Mouse (Mus musculus) bone marrow macrophage, adult 2 months (primary cell): ENCODE results near the gene Ift140. TPM values are rescaled to one million over a fixed set of nuclear protein-coding genes. Genes with fewer than 3 reads are reported as not detected.

ENCODE experiments used
- H3K27ac ChIP-seq: 2 replicates; pipeline ENCODE4 v1.5.1; 2012; ENCODE audit warnings: low read depth, low read length; ENCODE audit not compliant: insufficient read depth
- H3K4me1 ChIP-seq: 2 replicates; pipeline ENCODE4 v1.6.1; 2012; ENCODE audit warnings: low read length; ENCODE audit not compliant: control insufficient read depth, insufficient read depth
- H3K4me3 ChIP-seq: 2 replicates; pipeline ENCODE4 v1.5.1; 2012; ENCODE audit warnings: mild to moderate bottlenecking, low read length, moderate library complexity; ENCODE audit not compliant: insufficient read depth
- CTCF ChIP-seq: IDR thresholded peaks from 2 replicates; pipeline ENCODE4 v1.5.1; 2012; ENCODE audit warnings: low read depth, mild to moderate bottlenecking, low read length, moderate library complexity
- POLR2A ChIP-seq: IDR thresholded peaks from 2 replicates; pipeline ENCODE4 v1.6.1; 2012; ENCODE audit warnings: mild to moderate bottlenecking, low read depth, low read length, borderline replicate concordance
- polyA plus RNA-seq: library from polyadenylated mRNA; stranded (reverse); fragments of >200 nt; gene quantifications from 2 replicates; pipeline ENCODE4 v1.2.4, GENCODE M21; 2012; ENCODE audit not compliant: missing spikeins, insufficient read depth, insufficient read length

Gene Ift140
- polyA plus RNA-seq, 1 experiment = 20.4 TPM

- peak within 1 kb of the TSS; percentile 88 for H3K27ac ChIP-seq
- no peak for TF ChIP-seq CTCF
- H3K4me3 ChIP-seq = peak within 1 kb of the TSS; percentile 98
- H3K4me1 ChIP-seq = peaks cover 24% of the 10 kb centered on the region
Measured at GRCm38 (mm10) chr17:25133275-25133698, 117.4 kb downstream of the Ift140 start, which contains the start of gene Clcn7. Gene Clcn7 (plus strand): TSS chr17:25133391.

- H3K4me3 ChIP-seq = peak overlapping the region; percentile 70
- H3K4me1 ChIP-seq = peaks cover 32% of the 10 kb centered on the region
- peak overlapping the region; percentile 86 for H3K27ac ChIP-seq
- TF ChIP-seq CTCF = no peak
- TF ChIP-seq POLR2A = no peak
Measured at GRCm38 (mm10) chr17:25135622-25136021, 119.7 kb downstream of the Ift140 start.

GRCm38 (mm10) chr17:25138803-25139202 lies 122.9 kb downstream of the Ift140 start:
- peaks cover 54% of the 10 kb centered on the region for H3K4me1 ChIP-seq
- TF ChIP-seq CTCF (no peak), POLR2A (no peak)
- peak overlapping the region; percentile 22; the same call in 1 of the 2 replicates for H3K4me3 ChIP-seq
- H3K27ac ChIP-seq = peak overlapping the region; percentile 52

GRCm38 (mm10) chr17:25139960-25140359 lies 124.1 kb downstream of the Ift140 start:
- Histone ChIP-seq H3K4me3 (peak overlapping the region; percentile 9; the same call in 1 of the 2 replicates), H3K4me1 (peaks cover 54% of the 10 kb centered on the region), H3K27ac (peak overlapping the region; percentile 20; the same call in 1 of the 2 replicates)
- TF ChIP-seq POLR2A (no peak), CTCF (no peak)

Other genes with a start within 250 kb of the Ift140 start
- not detected in 2 replicates for gene Meiob, start 211.8 kb upstream of the Ift140 start, polyA plus RNA-seq
- 39.7 and 44.9 TPM in 2 replicates for gene Hagh, start 175.9 kb upstream of the Ift140 start, polyA plus RNA-seq
- gene Fahd1, start 165.7 kb upstream of the Ift140 start, polyA plus RNA-seq = 9.0 and 9.1 TPM in 2 replicates
- gene Igfals, start 150.1 kb upstream of the Ift140 start, polyA plus RNA-seq = not detected in 2 replicates
- gene Nubp2, start 129.7 kb upstream of the Ift140 start, polyA plus RNA-seq = 39.0 and 40.3 TPM in 2 replicates
- gene Spsb3, start 129.4 kb upstream of the Ift140 start, polyA plus RNA-seq = 20.2 and 21.3 TPM in 2 replicates
- gene Eme2, start 121.0 kb upstream of the Ift140 start, polyA plus RNA-seq = 5.9 and 7.1 TPM in 2 replicates
- gene Mrps34, start 121.0 kb upstream of the Ift140 start, polyA plus RNA-seq = 25.6 and 34.9 TPM in 2 replicates
- 37.2 and 38.5 TPM in 2 replicates for gene Nme3, start 119.6 kb upstream of the Ift140 start, polyA plus RNA-seq
- gene Mapk8ip3, start 79.1 kb upstream of the Ift140 start, polyA plus RNA-seq = 56.7 and 64.0 TPM in 2 replicates
- gene Jpt2, start 55.4 kb upstream of the Ift140 start, polyA plus RNA-seq = 35.7 and 42.4 TPM in 2 replicates
- 16.0 and 17.3 TPM in 2 replicates for gene Cramp1l, start 297 bp upstream of the Ift140 start, polyA plus RNA-seq
- gene Tmem204, start 67.5 kb downstream of the Ift140 start, polyA plus RNA-seq = 0.80 TPM in 1 of 2 replicates, not detected in the other
- 8.3 and 9.5 TPM in 2 replicates for gene Telo2, start 99.9 kb downstream of the Ift140 start, polyA plus RNA-seq
- not detected in 2 replicates for gene Ptx4, start 104.7 kb downstream of the Ift140 start, polyA plus RNA-seq
- gene Clcn7, start 117.3 kb downstream of the Ift140 start, polyA plus RNA-seq = 86.1 and 89.4 TPM in 2 replicates
- gene Ccdc154, start 146.4 kb downstream of the Ift140 start, polyA plus RNA-seq = 0.33 TPM in 1 of 2 replicates, not detected in the other
- gene Gm38655, start 159.4 kb downstream of the Ift140 start, polyA plus RNA-seq = not detected in 2 replicates
- 9.0 and 10.8 TPM in 2 replicates for gene BC003965, start 168.5 kb downstream of the Ift140 start, polyA plus RNA-seq
- gene Unkl, start 172.3 kb downstream of the Ift140 start, polyA plus RNA-seq = 10.2 and 12.6 TPM in 2 replicates
- gene Gnptg, start 224.0 kb downstream of the Ift140 start, polyA plus RNA-seq = 40.5 and 40.8 TPM in 2 replicates
- gene Tsr3, start 224.1 kb downstream of the Ift140 start, polyA plus RNA-seq = 19.6 and 19.7 TPM in 2 replicates
- gene Baiap3, start 240.3 kb downstream of the Ift140 start, polyA plus RNA-seq = not detected in 2 replicates